Mouse (Mus musculus) heart, adult 2 months (tissue): ENCODE measurements around the gene Brsk2. TPM values are rescaled to one million over a fixed set of nuclear protein-coding genes. Genes with fewer than 3 reads are reported as not detected.

Source experiments
- DNase-seq, 2 experiments: peaks; one replicate each; pipeline ENCODE4 v3.0.0; 2021
- H3K27ac ChIP-seq: fragments of 200-600 bp; 2 replicates; pipeline ENCODE4 v1.8.1; 2022
- H3K27me3 ChIP-seq: fragments of 200-500 bp; 2 replicates; pipeline ENCODE4 v1.6.1; 2012; ENCODE audit warnings: mild to moderate bottlenecking, low read length, inconsistent platforms, mixed read lengths; ENCODE audit not compliant: control insufficient read depth, insufficient read depth
- H3K36me3 ChIP-seq: fragments of 200-500 bp; 2 replicates; pipeline ENCODE4 v1.6.1; 2012; ENCODE audit warnings: low read length, inconsistent platforms; ENCODE audit not compliant: control insufficient read depth, insufficient read depth
- H3K4me1 ChIP-seq: fragments of 200-500 bp; 2 replicates; pipeline ENCODE4 v1.6.1; 2011; ENCODE audit warnings: low read length; ENCODE audit not compliant: control insufficient read depth, insufficient read depth
- H3K4me3 ChIP-seq: fragments of 200-600 bp; 2 replicates; pipeline ENCODE4 v1.8.1; 2022
- H3K79me2 ChIP-seq: fragments of 200-500 bp; replicated peaks from 2 replicates; pipeline ENCODE4 v1.6.1; 2012; ENCODE audit warnings: mild to moderate bottlenecking, inconsistent platforms, low read length, moderate library complexity, mixed read lengths; ENCODE audit not compliant: control insufficient read depth, insufficient read depth
- H3K9ac ChIP-seq: fragments of 200-500 bp; 2 replicates; pipeline ENCODE4 v1.6.1; 2012; ENCODE audit warnings: low read depth, mild to moderate bottlenecking, control low read depth, inconsistent platforms, low read length, mixed read lengths
- CTCF ChIP-seq: fragments of 200-600 bp; IDR thresholded peaks from 2 replicates; pipeline ENCODE4 v1.8.1; 2022; ENCODE audit warnings: antibody characterized with exemption, mild to moderate bottlenecking, moderate library complexity
- EP300 ChIP-seq: fragments of 200-500 bp; IDR thresholded peaks from 2 replicates; pipeline ENCODE4 v1.6.1; 2011; ENCODE audit warnings: low read depth, low read length, control low read depth; ENCODE audit not compliant: insufficient read depth
- POLR2A ChIP-seq: fragments of 200-500 bp; IDR thresholded peaks from 2 replicates; pipeline ENCODE4 v1.6.1; 2011; ENCODE audit warnings: mild to moderate bottlenecking, low read depth, low read length, control low read depth; ENCODE audit not compliant: insufficient read depth
- WGBS: fragments of 180-500 bp; shearing (Covaris S2); methylation state at CpG from one replicate; pipeline ENCODE4 v1.1.7; 2018; 5-methylcytosine and 5-hydroxymethylcytosine counted together
- intact Hi-C: fragments of 180-260 bp; cut with DNase I; formaldehyde crosslinking; loops from one replicate; pipeline ENCODE4 v1.15.1; 2025
- polyA plus RNA-seq: library from polyadenylated mRNA; depleted of rRNA; stranded (reverse); fragments of >200 nt; gene quantifications from 2 replicates; pipeline ENCODE4 v1.2.3, GENCODE M21; 2012
- total RNA-seq, 2 experiments: library from RNA; stranded (reverse); gene quantifications; 2 replicates each; pipeline ENCODE4 v1.2.3; 2021

Gene Brsk2
- total and polyA plus RNA-seq, 3 experiments, result 0.07 to 0.23 (median 0.18) TPM

GRCm38 (mm10) chr7:141972831-141973619 lies 23.5 kb downstream of the Brsk2 start:
- Histone ChIP-seq H3K9ac (no peak overlapping the region), H3K4me1 (no peaks in the 10 kb centered on the region), H3K27me3 (no peaks in the 10 kb centered on the region), H3K27ac (no peak overlapping the region), H3K4me3 (no peak overlapping the region), H3K36me3 (no peaks in the 10 kb centered on the region), H3K79me2 (no peaks in the 10 kb centered on the region)
- 18% methylated on average over 7 of the region's 7 CpGs for WGBS
- TF ChIP-seq CTCF (peak; percentile 43), POLR2A (no peak)
- DNase-seq, result no peak
- intact Hi-C loops, result no loop called here

- Histone ChIP-seq H3K9ac (no peak overlapping the region), H3K27ac (no peak overlapping the region), H3K27me3 (peaks cover 2% of the 10 kb centered on the region; the same call in 1 of the 2 replicates), H3K4me1 (no peaks in the 10 kb centered on the region), H3K36me3 (no peaks in the 10 kb centered on the region), H3K4me3 (no peak overlapping the region), H3K79me2 (no peaks in the 10 kb centered on the region)
- WGBS, result 67% methylated on average over 6 of the region's 6 CpGs
- intact Hi-C loops, result no loop called here
- TF ChIP-seq CTCF (no peak), POLR2A (no peak), EP300 (no peak)
- DNase-seq, result no peak
Measured at GRCm38 (mm10) chr7:141978003-141978402, 28.5 kb downstream of the Brsk2 start.

- no peaks in the 10 kb centered on the region for H3K4me1 ChIP-seq
- intact Hi-C loops, result no loop called here
- TF ChIP-seq POLR2A (no peak), EP300 (no peak), CTCF (no peak)
- H3K79me2 ChIP-seq, result no peaks in the 10 kb centered on the region
- H3K36me3 ChIP-seq, result no peaks in the 10 kb centered on the region
- no peak overlapping the region for H3K27ac ChIP-seq
- DNase-seq, result no peak
- peaks cover 2% of the 10 kb centered on the region; the same call in 1 of the 2 replicates for H3K27me3 ChIP-seq
- WGBS, result 77% methylated on average over 4 of the region's 4 CpGs
- H3K4me3 ChIP-seq, result no peak overlapping the region
- no peak overlapping the region for H3K9ac ChIP-seq
Measured at GRCm38 (mm10) chr7:141979247-141979646, 29.7 kb downstream of the Brsk2 start.

GRCm38 (mm10) chr7:141981237-141981636 lies 31.7 kb downstream of the Brsk2 start:
- no peaks in the 10 kb centered on the region for H3K36me3 ChIP-seq
- H3K27me3 ChIP-seq, result peaks cover 2% of the 10 kb centered on the region; the same call in 1 of the 2 replicates
- no peaks in the 10 kb centered on the region for H3K79me2 ChIP-seq
- TF ChIP-seq EP300, result no peak
- no peak for TF ChIP-seq CTCF
- TF ChIP-seq POLR2A, result no peak
- intact Hi-C loops, result no loop called here
- H3K9ac ChIP-seq, result no peak overlapping the region
- H3K27ac ChIP-seq, result no peak overlapping the region
- H3K4me3 ChIP-seq, result no peak overlapping the region
- H3K4me1 ChIP-seq, result no peaks in the 10 kb centered on the region
- WGBS, result 81% methylated on average over 7 of the region's 7 CpGs
- DNase-seq, result no peak

GRCm38 (mm10) chr7:141988314-141988806 lies 38.8 kb downstream of the Brsk2 start:
- Histone ChIP-seq H3K9ac (no peak overlapping the region), H3K27ac (no peak overlapping the region), H3K4me1 (no peaks in the 10 kb centered on the region), H3K27me3 (no peaks in the 10 kb centered on the region), H3K36me3 (no peaks in the 10 kb centered on the region), H3K79me2 (no peaks in the 10 kb centered on the region), H3K4me3 (no peak overlapping the region)
- intact Hi-C loops, result no loop called here
- whole genome bisulfite sequencing, result 84% methylated on average over 7 of the region's 7 CpGs
- TF ChIP-seq POLR2A (no peak), CTCF (no peak), EP300 (no peak)
- no peak for DNase-seq

GRCm38 (mm10) chr7:141991183-141991582 lies 41.6 kb downstream of the Brsk2 start:
- no peak for TF ChIP-seq CTCF
- TF ChIP-seq EP300, result no peak
- no peak for TF ChIP-seq POLR2A
- Histone ChIP-seq H3K4me1 (no peaks in the 10 kb centered on the region), H3K9ac (no peak overlapping the region), H3K79me2 (no peaks in the 10 kb centered on the region), H3K27me3 (no peaks in the 10 kb centered on the region), H3K27ac (no peak overlapping the region), H3K36me3 (no peaks in the 10 kb centered on the region), H3K4me3 (no peak overlapping the region)
- no peak for DNase-seq
- intact Hi-C loops, result no loop called here
- WGBS, result 79% methylated on average over 2 of the region's 2 CpGs
